Mouse (Mus musculus) megakaryocyte, embryonic 14.5 days (primary cell): Measurements from ENCODE around the gene Edn1. TPM values are rescaled to one million over a fixed set of nuclear protein-coding genes. Genes with fewer than 3 reads are reported as not detected.
A peak's percentile ranks its signal among the peaks of the same experiment; 100 is the strongest.

ENCODE experiments used
- H3K27me3 ChIP-seq: replicated peaks from 2 replicates; pipeline ENCODE3; 2012; ENCODE audit warnings: inconsistent platforms
- H3K36me3 ChIP-seq: replicated peaks from 2 replicates; pipeline ENCODE3; 2012; ENCODE audit warnings: low read length, inconsistent platforms, mixed read lengths
- H3K4me1 ChIP-seq: 2 replicates; pipeline ENCODE4 v1.6.1; 2012; ENCODE audit warnings: inconsistent platforms
- H3K4me3 ChIP-seq: replicated peaks from 2 replicates; pipeline ENCODE3; 2012; ENCODE audit warnings: moderate library complexity, mild to moderate bottlenecking, inconsistent platforms
- H3K9me3 ChIP-seq: 2 replicates; pipeline ENCODE4 v1.6.1; 2012; ENCODE audit warnings: inconsistent platforms
- FLI1 ChIP-seq: IDR thresholded peaks from 2 replicates; pipeline ENCODE4 v1.6.1; 2012; ENCODE audit warnings: low read length, inconsistent platforms, mixed read lengths
- GATA1 ChIP-seq: IDR thresholded peaks from 3 replicates; pipeline ENCODE4 v1.6.1; 2012; ENCODE audit warnings: mixed read lengths, low read length, inconsistent platforms, borderline replicate concordance
- polyA plus RNA-seq: library from polyadenylated mRNA; stranded (reverse); fragments of >175 nt; gene quantifications from 2 replicates; pipeline ENCODE4 v1.2.3, GENCODE M21; 2012; ENCODE audit warnings: low replicate concordance; ENCODE audit not compliant: insufficient read depth

The Edn1 gene
- polyA plus RNA-seq, 1 experiment: not detected

- TF ChIP-seq GATA1 (no peak), FLI1 (no peak)
- H3K27me3 ChIP-seq: peaks cover 58% of the 10 kb centered on the region
- H3K4me1 ChIP-seq: peaks cover 22% of the 10 kb centered on the region
- no peaks in the 10 kb centered on the region for H3K9me3 ChIP-seq
- no peaks in the 10 kb centered on the region for H3K36me3 ChIP-seq
- no peak overlapping the region for H3K4me3 ChIP-seq
Observed at GRCm38 (mm10) chr13:42298302-42298701, 3.0 kb upstream of the Edn1 start.

GRCm38 (mm10) chr13:42298766-42299165, 2.5 kb upstream of the Edn1 start:
- peaks cover 63% of the 10 kb centered on the region for H3K27me3 ChIP-seq
- no peaks in the 10 kb centered on the region for H3K9me3 ChIP-seq
- TF ChIP-seq GATA1 (no peak), FLI1 (no peak)
- H3K36me3 ChIP-seq: no peaks in the 10 kb centered on the region
- H3K4me3 ChIP-seq: no peak overlapping the region
- peaks cover 22% of the 10 kb centered on the region for H3K4me1 ChIP-seq

DNA sequence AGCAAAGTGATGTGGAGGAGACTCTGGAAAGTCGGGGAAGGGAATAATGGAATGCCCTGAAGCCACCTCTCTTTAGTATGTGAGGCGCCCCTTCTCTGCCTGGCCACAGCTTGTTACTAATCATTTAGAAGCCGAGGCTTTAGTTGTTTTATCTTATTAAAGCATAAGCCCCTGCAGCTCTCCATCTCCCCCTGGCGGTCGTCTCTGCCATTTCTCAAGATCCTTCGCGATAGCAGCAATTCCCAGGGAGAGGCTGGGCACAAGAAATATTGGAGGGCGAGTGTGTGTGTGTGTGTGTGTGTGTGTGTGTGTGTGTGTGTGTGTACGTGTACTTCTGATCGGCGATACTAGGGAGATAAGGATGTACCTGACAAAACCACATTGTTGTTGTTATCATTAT, 709 bp upstream of the Edn1 start:
- TF ChIP-seq GATA1 (no peak), FLI1 (no peak)
- H3K4me3 ChIP-seq: peak overlapping the region; percentile 87
- no peaks in the 10 kb centered on the region for H3K36me3 ChIP-seq

DNA sequence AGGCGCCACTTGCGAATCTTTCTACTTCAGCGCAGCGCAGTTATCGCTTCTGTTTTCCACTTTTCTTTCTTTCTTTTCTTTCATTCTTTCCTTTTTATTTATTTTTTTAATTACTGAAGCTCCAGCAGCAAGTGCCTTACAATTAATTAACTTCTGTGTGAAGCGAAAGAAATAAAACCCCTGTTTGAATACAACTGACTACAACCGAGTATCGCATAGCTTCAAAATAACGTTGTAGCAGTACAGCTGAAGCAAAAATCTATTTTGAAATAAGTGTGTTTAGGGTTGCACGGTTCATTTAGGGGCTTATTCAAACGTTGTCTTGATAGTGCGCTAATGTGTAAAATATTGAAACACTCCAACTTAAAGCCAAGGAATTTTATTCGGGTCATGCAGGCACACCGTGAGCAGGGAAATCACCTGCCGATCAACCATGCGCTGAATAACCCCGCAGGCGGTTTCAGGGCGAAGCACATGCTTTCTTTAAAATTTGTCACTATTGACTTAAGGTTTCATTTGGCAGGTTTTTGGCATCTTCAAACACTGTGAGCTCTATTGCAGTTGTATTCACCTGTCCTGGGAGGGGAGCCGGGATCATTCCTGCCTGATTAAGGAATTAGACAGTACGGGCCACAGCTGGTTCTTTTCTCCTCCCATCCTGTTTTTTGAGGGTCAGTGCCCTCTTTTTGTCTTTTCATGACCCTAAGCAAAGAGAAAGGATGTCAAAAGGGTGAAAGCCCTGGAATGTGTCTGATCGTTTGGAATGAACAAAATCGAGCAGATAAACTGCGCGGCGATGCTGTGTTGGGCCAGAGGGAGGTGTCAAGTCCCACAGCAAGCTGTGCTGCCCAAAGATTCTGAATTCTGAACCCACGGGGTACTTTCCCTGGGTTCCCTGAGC, 935 bp downstream of the Edn1 start:
- Histone ChIP-seq H3K9me3 (no peaks in the 10 kb centered on the region), H3K4me3 (peak overlapping the region; percentile 87), H3K27me3 (peaks cover 84% of the 10 kb centered on the region), H3K36me3 (no peaks in the 10 kb centered on the region), H3K4me1 (peaks cover 22% of the 10 kb centered on the region)
- no peak for TF ChIP-seq GATA1

More for the DNA sequence above, 709 bp upstream of the Edn1 start:
- Histone ChIP-seq H3K9me3 (no peaks in the 10 kb centered on the region), H3K4me1 (peaks cover 22% of the 10 kb centered on the region), H3K27me3 (peaks cover 79% of the 10 kb centered on the region)

DNA sequence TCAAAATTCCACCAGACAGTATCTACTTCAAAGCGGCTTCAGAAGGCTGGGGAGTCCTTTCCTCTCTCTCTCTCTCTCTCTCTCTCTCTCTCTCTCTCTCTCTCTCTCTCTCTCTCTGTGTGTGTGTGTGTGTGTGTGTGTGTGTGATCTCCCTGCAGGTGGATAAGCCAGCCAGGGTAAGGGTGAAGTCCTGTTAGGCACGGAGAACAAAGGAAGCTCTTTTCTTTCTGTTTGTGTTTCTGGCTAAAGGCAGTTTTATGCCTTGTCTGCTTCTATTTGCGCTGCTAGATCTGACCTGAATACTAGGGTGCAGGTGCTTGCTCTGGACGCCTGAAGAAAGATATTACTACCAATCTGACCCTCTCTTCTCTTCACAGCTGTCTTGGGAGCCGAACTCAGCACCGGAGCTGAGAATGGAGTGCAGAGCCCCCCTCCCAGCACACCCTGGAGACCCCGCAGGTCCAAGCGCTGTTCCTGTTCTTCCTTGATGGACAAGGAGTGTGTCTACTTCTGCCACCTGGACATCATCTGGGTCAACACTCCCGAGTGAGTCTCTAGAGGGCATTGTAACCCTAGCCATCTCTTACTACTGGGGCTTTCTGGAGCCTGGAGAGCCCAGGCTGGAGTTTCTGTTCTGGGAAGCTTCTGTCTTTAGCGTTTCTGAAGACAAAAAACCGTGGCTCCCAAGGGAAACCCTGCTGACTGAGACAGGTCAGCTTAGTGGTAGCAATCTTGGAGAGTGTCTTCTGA, 2.1 kb downstream of the Edn1 start:
- TF ChIP-seq FLI1 (no peak), GATA1 (no peak)
- Histone ChIP-seq H3K27me3 (peaks cover 82% of the 10 kb centered on the region), H3K9me3 (no peaks in the 10 kb centered on the region), H3K36me3 (no peaks in the 10 kb centered on the region), H3K4me3 (no peak overlapping the region), H3K4me1 (peaks cover 22% of the 10 kb centered on the region)

DNA sequence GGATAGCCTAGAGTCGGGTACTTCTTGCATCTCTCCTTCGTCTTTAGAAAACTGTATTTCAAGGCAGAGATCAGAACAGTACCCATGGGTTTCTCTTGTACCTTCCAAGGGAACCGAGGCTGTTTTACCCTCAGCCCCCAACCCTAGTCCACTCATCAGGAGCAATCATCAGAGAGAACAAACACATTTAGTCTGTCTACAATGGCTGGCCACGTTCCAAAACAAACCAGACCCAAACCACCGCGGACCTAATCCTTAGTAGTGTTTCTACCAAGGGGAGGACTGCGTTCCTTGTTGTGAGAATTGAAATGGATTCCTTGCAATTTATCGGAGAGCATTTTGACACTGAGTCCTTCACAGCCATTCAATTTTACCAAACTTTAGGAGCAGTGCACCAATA, 2.9 kb downstream of the Edn1 start:
- Histone ChIP-seq H3K4me3 (no peak overlapping the region), H3K4me1 (peaks cover 22% of the 10 kb centered on the region), H3K9me3 (no peaks in the 10 kb centered on the region), H3K36me3 (no peaks in the 10 kb centered on the region), H3K27me3 (peaks cover 80% of the 10 kb centered on the region)
- no peak for TF ChIP-seq GATA1
- no peak for TF ChIP-seq FLI1

DNA sequence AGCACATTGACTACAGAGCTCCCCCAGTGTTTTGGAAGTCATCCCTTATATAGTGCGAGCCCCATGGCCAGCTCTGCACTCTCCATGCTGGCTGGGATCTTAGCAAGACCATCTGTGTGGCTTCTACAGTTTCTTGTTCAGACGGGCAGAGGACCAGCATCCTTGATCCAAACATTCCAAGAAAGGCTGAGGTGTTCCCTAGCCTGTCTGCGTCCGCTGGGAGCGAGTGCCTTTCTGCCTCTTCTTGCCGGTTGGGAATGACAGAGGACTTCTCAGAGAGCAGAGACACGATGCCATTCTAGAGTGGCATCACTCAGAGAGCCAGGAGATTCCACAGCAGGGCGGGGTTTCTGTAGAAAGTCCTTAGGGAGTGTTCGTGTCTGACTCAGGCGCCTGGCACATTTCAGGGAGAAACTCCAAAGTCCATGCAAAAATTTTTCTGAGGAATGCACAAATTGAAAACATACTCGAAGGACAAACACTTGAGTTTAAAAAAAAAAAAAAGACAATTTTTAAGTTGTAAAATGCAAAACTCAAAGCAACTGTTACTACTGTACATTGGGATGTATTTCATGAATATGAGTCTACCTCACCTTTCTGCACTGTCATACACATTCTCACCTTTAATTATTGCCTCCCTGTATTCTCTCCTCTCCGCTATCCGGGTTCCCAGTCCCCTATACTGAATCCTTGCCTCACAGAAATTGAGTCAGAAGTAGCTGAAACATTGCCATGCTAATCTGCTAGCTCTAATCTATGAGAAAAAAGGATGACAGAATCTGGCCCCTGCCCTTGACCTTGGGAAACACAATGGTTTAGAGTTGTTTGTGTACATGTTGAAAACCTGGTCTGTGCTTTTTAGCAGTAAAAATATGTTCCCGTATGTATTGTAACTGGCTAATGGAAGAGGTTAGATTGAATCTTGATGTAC, 5.9 kb downstream of the Edn1 start:
- no peak overlapping the region for H3K4me3 ChIP-seq
- H3K9me3 ChIP-seq: no peaks in the 10 kb centered on the region
- H3K27me3 ChIP-seq: peaks cover 54% of the 10 kb centered on the region
- H3K4me1 ChIP-seq: peaks cover 6% of the 10 kb centered on the region
- H3K36me3 ChIP-seq: no peaks in the 10 kb centered on the region
- TF ChIP-seq FLI1 (no peak), GATA1 (no peak)

DNA sequence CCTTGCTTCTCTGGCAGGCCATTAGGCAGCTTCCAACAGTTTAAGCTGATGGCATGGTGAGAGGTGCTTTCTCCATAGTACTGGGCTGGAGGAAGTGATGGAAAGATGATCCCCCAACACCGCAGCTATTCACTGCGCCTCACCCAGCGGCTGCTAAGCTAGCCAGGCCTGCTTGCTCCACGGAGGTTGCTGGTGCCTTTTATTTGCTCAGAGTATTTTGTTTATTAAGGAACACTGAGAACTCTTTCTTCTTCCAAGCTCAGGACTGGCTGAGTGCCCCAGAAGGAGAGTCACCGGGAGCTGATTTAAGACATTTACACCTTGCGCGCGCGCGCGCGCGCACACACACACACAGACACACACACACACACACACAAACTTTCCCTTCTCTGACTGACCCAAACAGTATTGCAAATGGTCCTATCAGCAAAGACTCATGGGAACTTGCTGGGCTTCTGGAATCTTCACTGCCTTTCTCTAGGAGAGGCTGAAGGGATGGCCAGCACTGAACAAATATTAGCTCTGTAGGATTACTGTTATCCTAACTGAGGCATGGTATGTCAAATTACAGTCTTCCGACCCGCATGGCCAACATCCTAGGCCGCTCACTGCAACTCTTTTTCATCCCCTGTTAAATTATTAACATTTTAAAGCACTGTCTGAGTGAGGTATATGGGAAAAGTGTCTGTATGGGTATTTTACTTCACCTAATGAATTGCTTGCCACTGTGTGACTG, 7.3 kb downstream of the Edn1 start:
- H3K36me3 ChIP-seq: no peaks in the 10 kb centered on the region
- H3K4me3 ChIP-seq: no peak overlapping the region
- peaks cover 41% of the 10 kb centered on the region for H3K27me3 ChIP-seq
- TF ChIP-seq GATA1 (no peak), FLI1 (no peak)
- no peaks in the 10 kb centered on the region for H3K9me3 ChIP-seq
- H3K4me1 ChIP-seq: no peaks in the 10 kb centered on the region

DNA sequence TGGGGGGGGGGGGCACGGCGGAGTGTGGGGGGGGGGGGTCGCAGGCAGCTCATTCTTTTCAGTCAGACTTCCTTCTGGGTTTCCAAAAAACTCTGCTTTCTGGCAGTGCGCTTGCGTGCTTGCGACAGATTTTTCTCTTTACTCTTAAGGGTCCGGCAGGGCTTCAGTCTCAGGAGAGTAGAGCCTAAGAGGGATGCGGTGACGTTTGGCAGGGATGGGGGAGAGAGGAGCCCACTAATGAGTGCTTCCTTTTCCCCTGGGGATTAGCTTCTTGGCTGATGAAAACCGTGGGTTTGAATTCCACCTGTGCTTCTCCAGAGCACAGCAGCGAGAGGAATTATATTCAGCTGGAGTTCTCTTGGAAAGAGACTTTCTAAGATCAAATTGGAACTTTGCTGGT, 8.5 kb downstream of the Edn1 start:
- Histone ChIP-seq H3K9me3 (0 out of 2 replicates have a peak, but pooled peaks cover under 1% of the 10 kb centered on the region), H3K36me3 (no peaks in the 10 kb centered on the region), H3K27me3 (peaks cover 29% of the 10 kb centered on the region), H3K4me3 (no peak overlapping the region), H3K4me1 (no peaks in the 10 kb centered on the region)
- no peak for TF ChIP-seq FLI1
- no peak for TF ChIP-seq GATA1
